Mouse (Mus musculus): ENCODE data around the gene 9330182L06Rik.
A peak's percentile ranks its signal among the peaks of the same experiment; 100 is the strongest.

The 9330182L06Rik gene

DNA sequence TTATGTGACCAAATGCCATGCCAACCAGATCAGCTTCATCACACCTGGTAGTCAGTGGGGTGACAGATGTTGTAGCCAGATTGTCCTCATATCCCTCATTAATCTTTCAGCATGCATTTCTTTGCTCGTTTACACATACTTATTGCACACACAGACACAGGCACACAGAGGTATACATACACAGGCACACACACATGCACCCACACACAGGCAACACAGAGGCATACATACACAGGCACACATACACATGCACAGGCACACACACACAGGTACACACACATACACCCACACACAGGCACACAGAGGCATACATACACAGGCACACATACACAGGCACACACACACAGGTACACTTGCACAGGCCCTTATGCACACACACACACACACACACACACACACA is 99.0 kb downstream of the 9330182L06Rik start:
- no peak for DNase-seq

DNA sequence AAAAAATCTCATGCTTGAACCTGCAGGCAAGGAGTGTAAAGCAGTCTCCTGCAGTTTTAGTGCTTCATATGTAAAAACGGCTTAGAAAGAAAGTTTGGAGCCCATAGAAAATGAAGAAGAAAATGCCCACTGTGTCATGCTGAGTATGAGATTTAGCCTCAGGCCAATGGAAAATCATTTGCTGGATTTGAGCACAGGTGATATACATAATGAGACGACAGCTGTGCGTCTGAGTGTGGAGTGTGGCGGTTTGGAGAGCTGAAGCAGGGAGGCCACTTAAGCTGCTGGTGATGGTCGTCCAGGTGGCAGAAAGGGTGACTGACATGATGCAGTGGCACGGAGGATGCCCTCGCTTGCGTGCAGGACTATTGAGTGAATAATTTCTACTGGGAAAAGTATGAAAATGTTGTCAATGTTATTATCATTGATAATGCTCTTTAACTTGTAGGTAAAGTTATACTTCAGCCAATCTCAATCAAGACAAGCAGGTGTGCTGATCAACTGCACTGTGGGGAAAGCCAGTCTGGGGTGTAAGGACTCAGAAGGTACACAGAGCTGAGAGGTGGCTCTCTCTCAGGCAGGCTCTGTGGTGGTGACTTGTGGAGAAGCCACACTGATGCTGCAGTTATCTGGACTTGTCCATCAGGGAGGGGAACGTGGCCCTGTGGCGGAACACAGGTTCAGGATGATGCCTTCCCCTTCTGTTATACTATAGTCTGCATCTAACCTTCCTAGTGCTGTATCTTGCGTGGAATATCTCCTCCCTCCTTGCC is 102.2 kb downstream of the 9330182L06Rik start:
- no peak for DNase-seq

- no peak for DNase-seq
Measured at GRCm38 (mm10) chr5:9371127-9371526, 105.2 kb downstream of the 9330182L06Rik start.

DNA sequence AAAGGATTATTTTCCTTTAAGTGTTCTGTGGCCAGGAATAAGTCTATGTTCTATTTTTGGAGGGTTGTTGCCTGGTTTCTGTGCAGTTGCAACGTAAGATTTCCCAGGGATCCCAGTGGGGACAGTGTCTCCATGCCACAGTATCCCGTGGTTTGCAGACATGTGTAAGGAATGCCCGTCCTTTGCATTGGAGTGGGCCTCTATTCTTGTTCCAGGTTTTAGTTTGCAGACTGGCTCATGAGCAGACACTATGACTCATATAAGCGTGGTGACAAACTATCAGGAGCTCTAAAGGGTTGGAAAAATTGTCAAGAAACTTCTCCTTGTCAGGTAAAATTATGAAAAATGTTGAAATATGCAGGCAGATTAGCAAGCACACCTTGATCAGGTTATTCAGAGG is 107.4 kb downstream of the 9330182L06Rik start:
- DNase-seq, result no peak

- no peak for DNase-seq
Measured at GRCm38 (mm10) chr5:9389968-9390367, 124.0 kb downstream of the 9330182L06Rik start.

DNA sequence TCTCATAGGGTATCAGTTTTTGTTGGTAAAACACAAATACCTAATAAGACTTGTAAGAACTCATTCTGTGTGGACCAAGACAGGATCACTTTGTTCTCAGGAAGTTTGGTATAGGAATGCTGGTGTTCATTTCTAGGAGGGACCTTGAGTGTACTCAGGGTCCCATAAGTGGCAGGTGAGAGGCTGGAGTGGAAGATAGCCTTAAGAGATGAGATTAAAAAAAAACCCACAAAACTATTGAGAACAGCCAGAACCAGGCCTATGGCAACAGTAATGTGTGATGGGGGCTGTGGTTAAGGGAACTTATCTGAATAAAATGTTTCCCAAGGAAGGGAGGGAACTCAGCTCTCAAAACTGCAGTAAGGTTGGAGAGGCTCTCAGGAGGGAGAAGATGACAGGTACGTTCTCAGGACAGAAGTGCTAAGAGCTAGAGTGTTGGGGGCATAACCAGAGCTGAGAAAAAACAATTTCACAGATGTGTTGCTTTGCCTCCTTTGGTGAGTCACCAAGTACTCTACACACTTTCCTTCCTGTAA is 126.0 kb downstream of the 9330182L06Rik start:
- DNase-seq, result no peak

DNA sequence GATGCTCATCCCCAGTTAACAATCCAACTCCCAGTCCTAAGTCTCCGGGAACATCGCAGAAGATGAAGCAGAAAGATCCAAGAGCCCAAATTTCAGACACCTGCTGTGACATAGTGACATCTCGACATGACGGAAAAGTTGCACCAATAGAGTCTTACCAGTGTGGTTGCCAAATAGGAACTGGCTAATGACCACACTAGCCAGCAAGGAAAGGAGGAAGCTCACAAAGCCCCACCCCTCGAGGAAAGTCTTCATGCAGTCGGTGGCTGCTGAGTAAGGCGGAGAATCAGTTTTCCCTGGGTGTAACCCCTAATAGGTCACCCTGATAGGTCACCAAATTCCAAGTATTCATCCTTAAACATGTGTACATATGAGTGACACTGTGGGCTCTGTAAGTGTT is 151.2 kb downstream of the 9330182L06Rik start:
- no peak for DNase-seq

GRCm38 (mm10) chr5:9417802-9418201 is 151.9 kb downstream of the 9330182L06Rik start:
- DNase-seq, result no peak

GRCm38 (mm10) chr5:9419964-9420363 is 154.0 kb downstream of the 9330182L06Rik start:
- peak; percentile 67 for DNase-seq

GRCm38 (mm10) chr5:9424464-9424863 is 158.5 kb downstream of the 9330182L06Rik start:
- no peak for DNase-seq

DNA sequence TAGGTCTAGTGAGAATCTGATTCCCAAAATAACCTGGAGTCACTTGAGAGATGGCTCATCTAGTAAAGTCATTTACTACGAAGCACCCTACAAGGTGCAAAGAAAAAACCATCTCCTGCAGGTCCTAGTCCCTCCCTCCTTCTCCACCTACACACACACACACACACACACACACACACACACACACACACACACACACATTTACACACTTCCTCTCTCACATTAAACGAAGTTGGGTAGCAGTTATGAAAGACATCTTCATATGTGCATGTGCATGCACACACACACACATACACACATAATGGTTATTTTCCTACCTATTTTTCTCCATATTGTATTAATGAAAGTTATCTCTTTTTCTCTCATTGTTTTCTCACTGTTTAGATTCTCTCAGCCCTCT is 161.2 kb downstream of the 9330182L06Rik start:
- DNase-seq, result no peak

- DNase-seq, result peak; percentile 83
Measured at GRCm38 (mm10) chr5:9427581-9428241, 161.8 kb downstream of the 9330182L06Rik start.

DNA sequence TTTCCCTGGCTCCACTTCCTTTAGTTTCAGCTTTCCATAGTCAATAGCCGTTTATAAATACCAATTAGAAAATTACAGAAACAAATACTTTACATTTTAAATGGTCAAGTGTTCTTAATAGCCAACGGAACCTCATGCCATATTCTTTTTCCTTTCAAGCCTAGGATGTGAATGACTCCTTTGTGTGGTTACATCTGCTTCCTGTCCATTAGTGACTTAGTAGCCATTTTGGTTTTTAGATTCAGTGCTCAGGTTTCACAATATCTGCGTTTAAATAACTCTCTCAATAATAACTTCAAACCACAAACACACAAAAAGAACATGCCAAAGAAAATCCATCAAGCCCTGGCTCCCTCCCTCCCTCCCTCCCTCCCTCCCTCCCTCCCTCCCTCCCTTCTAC is 162.8 kb downstream of the 9330182L06Rik start:
- no peak for DNase-seq

DNA sequence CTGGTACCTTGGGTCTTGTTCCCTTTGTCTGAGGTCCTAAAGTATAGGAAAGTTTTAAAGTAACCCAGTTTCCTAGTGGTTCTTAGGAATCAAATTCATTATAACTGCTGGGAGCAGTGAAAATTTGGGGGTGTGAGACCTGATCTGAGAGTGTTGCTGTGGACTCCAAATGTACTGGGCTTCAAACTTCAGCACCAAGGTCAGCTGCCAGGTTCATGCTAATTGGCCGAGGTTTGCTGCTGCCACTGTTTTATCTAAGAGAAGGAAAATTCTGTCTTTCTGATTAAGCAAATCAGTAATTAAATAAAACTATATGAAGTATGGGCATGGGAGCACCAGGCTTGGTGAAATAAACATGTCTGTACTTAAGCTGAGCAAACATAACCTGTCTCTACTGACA is 180.2 kb downstream of the 9330182L06Rik start:
- peak; percentile 22 for DNase-seq

DNA sequence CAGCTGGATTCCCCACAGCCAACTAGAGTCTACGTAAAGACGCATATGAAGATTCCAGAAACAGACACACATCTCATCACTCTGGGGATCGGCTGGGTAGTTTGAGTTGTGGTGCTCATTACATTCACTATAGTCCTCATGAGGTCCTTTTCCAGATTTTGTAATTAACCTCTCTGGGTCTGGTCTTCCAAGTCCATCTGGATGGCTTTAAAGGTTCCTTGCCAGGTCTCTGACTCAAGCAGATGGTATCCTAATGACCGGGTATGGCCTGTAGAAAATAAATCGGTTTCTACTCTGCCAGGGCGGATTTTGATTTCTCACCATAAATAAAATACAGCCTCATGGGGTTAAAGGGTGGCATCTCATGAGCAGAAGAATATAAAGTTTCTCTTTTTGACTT is 183.0 kb downstream of the 9330182L06Rik start:
- no peak for DNase-seq

DNA sequence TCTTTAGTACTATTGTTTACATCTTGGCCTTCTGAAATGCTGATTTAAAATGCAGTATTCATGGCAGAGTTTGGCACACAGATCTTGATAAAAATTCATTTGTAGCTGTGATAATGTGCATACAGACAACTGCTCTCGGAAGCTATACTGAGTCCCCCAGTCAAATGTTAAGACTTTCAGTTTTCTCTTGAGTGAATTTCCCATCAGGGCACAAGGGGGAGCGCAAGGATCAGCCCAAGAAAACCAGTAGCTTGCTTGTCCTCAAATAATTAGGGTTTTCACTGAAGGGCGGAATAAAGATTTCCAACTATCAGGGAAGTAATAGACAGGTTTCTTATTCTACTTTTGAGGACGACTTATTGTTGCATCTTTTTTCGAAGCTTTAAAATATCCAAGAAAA is 183.7 kb downstream of the 9330182L06Rik start:
- DNase-seq, result peak; percentile 41

- DNase-seq, result peak; percentile 4
Measured at GRCm38 (mm10) chr5:9453298-9453697, 187.4 kb downstream of the 9330182L06Rik start.

GRCm38 (mm10) chr5:9477587-9477986 is 211.7 kb downstream of the 9330182L06Rik start:
- no peak for DNase-seq

DNA sequence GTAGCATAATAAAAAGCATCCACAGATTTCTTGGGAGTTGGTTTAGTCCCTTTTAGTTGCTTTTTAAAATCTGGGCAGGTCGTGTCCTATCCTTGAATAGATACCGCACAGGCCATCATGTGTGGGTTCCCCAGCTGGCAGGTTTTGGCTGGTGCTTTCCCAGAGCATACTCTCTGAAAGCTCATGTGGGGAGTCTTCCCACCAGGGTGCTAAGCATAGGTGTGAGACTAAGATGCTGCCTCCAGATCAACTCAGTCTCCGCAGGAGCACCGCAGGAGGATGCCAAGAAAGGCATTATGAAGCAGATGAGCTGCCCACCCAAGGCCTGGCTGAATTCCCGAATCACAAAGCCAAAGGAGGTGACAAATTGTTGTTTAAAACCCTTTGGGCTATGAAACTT is 229.5 kb downstream of the 9330182L06Rik start:
- DNase-seq, result no peak

DNA sequence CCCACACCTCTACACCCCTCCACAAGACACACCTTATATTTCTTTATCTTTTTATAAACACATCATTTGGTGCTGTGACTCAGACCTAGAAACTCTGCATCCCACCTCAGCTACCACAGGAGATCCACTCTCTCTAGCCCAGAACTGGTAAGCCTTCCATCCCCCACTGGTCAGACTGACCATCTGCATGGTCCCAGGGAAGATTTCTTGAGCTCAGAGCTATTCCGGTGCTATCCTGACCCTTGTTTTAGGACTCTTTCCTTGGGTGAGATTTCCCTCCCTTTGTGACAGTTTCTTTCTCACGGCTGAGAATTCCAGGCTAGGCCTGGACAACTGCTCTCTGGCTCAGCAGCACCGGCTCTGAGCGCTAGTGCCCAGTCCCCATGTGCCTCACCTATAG is 231.3 kb downstream of the 9330182L06Rik start:
- no peak for DNase-seq

DNA sequence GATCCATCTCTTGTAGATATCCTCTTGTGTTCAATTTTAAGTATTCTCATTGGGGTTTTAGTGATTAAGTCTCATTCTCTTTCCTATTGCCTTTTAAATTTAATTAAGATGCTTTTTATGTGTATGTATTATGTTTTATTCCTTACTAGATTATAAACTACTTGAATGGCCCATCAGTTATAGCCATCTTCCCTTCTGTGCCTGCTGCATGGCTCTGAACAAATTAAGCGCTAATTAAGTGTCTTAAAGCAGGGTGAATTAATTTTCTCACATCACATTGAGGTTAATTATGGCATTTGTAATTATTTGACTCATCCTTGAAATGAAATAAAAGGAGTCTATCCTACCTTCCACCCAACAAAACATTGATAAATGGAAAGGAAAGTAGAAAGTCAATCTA is 245.1 kb downstream of the 9330182L06Rik start:
- no peak for DNase-seq

GRCm38 (mm10) chr5:9525507-9525906 is 259.6 kb downstream of the 9330182L06Rik start:
- no peak for DNase-seq

All from retina, postnatal 1 day (tissue).